Mouse (Mus musculus): ENCODE data around the gene Gm49486.
"Not testable (repeated sequence)": the region's sequence is repeated elsewhere in the genome, so short reads cannot be mapped to it uniquely, and the experiment has no call there.

Gene Gm49486

DNA sequence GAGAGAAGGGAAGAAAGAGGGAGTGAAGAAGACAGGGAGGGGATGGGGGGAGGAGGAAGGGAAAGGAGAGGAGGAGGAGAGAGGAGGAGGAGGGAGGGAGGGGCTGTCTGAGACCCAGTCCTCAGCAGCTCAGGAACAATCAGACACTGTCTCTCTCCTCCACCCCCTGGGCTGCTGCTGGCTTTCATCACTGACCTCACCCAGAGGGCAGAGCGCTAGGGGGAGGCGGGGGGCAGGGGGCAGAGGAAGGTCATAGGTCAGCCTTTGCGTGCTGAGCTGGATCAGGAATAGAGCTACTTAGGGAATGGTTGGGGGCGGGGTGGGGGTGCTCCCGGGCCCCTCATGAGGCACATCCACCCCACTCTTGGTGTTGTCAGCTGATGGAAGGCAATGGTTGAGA lies 5.5 kb upstream of the Gm49486 start:
- no peak for ATAC-seq (ENCODE audit: insufficient number of reproducible peaks, low FRiP score, low TSS enrichment)

DNA sequence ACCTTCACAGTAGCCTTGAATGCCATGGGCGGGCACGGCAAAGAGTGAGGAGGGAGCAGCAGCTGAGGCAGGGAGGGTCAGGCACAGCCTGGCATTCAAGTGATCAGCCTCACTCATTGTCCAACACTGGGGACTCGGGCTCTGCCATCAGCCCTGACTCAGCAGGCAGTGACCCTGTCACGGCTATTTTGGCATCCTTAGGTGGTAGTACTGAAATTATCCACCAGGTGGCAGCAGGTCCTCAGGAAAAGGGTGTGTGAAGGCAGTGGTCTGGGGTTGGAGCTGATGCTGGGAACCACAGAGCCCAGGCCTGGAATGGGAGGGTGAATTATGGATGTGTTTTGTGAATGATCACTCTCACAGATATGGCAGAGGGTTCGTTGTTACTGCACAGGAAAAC lies 4.5 kb upstream of the Gm49486 start:
- ATAC-seq (ENCODE audit: insufficient number of reproducible peaks, low FRiP score, low TSS enrichment) = peak; percentile 33

DNA sequence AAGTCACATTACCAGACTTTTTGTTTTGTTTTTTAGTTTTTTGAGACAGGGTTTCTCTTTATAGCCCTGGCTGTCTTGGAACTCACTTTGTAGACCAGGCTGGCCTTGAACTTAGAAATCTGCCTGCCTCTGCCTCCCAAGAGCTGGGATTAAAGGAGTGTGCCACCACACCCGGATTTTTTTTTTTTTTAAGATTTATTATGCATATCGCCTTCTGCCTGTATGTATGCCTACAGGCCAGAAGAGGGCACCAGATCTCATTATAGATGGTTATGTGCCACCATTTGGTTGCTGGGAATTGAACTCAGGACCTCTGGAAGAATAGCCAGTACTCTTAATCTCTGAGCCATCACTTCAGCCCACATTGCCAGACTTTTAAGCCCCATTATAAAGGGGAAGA lies 3.4 kb upstream of the Gm49486 start:
- ATAC-seq (ENCODE audit: insufficient number of reproducible peaks, low FRiP score, low TSS enrichment) = not testable (repeated sequence)

DNA sequence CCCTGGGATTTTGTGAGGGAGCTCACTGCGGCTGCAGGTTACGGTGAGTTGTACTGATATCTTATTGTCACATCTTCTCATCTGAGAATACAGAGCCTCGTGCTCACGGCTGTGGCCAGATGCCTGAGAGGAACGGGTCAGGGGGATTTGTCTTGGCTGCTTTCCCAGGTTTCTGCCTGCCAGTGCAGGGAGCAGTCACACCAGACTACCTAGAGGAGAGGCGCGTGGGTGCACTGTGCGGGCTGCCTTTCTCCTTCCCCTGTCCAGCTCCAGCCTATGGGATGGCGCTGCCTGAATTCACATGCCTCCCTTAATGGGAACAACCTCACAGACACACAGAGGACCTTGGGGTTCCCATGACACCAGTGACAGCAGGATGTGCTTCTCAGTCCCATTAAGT lies 6.1 kb downstream of the Gm49486 start:
- ATAC-seq (ENCODE audit: insufficient number of reproducible peaks, low FRiP score, low TSS enrichment) = no peak

DNA sequence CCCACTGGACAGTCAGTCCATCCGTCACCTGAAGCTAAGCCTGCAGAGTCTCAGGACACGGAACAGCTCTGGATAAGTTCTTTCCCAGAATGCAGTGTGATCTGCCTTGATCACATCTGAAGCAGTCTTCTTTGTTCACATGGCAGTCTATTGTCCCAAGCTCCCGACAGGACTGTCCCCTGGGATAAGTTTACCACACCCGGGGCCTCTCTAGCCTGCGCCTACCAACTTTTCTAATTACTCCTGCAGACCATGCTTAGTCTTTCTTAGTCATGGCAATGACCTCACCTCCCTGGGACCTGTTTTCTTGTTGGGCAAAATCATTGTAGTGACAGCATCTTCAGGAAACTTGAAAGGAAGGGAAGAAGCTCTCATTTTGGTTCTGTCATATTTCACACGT lies 8.8 kb downstream of the Gm49486 start:
- ATAC-seq (ENCODE audit: insufficient number of reproducible peaks, low FRiP score, low TSS enrichment) = no peak

DNA sequence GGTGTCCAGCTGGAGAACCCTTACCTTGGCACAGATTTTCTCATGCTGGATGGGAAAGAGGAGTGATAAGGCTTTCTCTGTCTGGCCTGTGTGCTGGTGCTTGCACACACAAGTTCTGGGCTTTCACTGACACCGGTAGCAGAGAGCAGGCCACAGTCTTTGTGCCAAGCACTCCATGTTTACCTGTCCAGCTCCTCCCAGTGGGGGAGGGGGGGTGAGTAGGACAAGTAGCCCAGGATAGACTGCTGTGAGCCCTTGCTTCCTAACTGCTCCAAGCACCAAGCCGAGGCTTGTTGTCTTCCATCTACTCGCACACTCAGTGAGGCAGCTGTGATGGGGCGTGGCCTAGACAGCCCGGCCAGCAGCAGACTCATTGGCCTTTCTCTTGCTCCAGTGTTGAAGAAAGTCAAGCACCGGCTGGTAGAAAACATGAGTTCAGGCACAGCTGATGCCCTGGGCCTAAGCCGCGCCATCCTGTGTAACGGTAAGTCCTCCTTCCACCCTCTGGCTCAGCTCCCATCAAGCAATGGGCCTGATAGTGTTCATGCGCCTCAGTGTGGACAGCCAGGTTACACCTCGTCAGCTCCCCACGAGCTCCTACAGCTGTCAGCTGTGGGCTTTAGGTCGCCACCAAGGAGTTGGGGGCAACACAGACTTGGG lies 13.5 kb downstream of the Gm49486 start:
- 0 out of 2 replicates have a peak, but pooled peaks have one; percentile 17 for ATAC-seq (ENCODE audit: insufficient number of reproducible peaks, low FRiP score, low TSS enrichment)

DNA sequence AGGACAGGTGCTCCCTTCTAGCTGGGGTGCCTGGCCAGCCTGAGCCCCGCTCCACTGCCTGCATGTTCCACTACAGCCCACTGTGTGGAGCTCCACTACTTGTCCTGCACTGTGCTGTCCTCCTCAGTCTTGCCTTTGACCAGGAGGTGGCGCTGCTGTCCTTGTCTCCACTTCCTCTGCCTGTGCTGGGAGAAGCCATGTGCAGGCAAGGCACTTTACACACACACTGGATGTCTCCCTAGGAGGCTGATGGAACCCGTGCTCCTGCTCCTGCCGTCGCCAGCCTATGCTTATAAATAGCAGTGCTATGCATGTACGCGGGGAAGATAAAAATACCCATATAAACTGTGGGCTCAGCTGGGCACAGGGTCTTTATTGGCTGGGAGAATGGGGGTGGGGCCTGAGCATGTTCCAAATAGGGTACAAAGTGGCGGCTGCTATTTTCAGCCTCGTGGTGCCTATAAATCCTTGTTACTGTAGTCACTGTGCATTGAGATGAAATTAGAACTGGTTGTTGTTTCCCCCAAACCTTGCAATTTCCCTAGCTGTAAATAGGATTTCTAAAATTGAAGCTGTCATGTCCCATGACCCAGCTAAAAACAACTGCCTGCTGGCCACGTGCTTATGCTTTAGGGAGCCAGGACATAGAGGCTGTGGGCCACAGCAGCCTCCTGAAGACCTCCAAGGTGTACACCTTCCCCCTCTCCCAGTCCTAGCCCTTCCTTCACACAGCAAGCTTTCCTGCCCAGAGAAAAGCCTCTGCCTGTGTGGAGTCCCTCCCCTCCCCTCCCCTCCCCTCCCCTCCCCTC lies 14.2 kb downstream of the Gm49486 start:
- ATAC-seq (ENCODE audit: insufficient number of reproducible peaks, low FRiP score, low TSS enrichment) = peak; percentile 90

DNA sequence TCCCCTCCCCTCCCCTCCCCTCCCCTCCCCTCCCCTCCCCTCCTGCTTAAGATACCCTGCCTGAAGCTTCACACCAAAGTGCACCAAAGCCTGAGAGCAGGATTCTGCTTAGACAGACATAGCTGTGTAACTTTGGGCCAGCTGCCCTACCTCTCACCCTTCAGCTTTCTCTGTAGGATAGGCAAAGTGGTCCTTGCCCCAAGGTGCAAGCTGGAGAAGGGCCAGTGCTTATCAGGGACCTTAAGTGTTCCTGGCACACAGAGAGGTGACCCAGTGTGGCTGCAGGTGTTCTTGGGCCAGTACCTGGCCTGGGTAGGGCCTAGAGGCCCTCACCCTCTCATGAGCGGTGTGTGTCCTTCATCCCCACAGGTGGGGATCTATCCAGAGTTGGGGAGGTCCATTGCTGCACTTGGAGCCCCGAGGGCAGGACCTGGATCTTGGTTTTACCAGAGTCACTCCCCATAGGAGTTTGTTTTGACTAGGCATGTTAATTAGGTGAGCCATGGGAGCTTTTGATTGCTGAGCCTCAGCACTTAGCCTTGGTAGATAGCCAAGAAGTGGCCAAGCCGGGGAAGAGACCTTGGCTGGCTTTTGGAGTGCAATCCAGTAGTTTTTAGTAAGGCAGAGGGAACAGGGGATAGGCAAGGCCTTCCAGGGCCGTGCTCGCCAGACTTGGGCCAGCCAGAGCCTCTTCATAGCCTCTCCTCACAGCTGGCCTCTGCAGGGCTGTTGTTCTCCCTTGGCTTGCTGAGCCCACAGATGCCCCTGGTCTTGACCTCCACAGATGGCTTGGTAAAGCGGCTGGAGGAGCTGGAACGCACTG lies 15.1 kb downstream of the Gm49486 start:
- no peak for ATAC-seq (ENCODE audit: insufficient number of reproducible peaks, low FRiP score, low TSS enrichment)

DNA sequence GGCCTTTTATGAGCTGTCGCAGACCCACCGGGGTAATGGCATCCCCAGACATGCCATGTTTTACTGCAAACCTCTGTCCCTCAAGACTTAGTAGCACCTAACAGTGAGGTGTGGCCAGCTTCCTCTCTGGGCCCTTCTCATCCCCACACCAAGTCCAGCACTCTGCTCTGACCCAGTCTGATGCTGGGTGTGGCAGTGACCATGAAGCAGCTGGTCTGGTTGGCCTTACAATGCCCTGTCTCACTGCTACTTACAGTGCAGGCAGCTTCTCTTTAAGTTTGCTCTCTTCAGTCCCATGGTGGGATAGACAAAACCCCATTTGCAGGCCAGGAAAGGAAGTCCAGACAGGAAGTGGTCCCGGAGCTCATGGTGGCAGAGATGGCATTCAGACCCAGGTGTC lies 16.1 kb downstream of the Gm49486 start:
- ATAC-seq (ENCODE audit: insufficient number of reproducible peaks, low FRiP score, low TSS enrichment) = no peak

DNA sequence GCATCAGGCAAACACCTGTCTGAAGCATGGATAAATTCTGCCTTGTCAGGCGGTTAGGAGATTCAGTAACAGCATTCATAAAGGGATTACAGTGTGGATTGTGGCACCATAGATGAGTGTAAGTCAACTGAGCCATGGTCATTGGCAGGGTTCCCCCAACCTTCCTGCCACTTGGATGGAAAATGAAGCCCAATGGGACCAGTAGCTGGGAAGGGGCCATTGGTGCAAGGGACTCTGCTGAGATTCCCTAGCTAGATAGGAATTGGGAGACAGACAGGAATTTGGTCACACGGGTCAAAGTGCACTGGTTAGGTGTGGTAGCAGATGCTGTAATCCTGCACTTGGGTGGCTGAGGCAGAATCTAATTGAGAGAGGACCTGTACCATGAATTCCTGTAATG lies 21.0 kb downstream of the Gm49486 start:
- ATAC-seq (ENCODE audit: insufficient number of reproducible peaks, low FRiP score, low TSS enrichment) = no peak

DNA sequence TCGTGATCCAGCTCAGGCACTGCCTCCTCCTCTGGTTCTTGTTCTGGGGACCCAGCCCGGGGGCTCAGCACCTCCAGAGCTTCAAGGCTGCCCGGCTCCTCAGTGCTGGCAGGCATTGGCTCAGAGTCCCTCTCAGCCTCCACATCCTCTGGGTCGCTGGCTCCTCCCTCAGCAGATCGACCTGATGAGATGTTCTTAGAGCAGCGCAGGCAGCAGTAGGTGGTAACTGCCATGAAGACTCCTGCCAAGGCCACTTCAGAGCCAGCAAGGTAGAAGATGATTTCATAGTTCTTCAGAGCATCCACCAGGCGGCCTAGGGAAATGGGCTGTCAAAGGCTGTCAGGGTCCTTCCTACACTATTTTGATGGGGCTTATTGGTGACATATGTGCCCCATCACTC lies 22.0 kb downstream of the Gm49486 start:
- ATAC-seq (ENCODE audit: insufficient number of reproducible peaks, low FRiP score, low TSS enrichment) = no peak

DNA sequence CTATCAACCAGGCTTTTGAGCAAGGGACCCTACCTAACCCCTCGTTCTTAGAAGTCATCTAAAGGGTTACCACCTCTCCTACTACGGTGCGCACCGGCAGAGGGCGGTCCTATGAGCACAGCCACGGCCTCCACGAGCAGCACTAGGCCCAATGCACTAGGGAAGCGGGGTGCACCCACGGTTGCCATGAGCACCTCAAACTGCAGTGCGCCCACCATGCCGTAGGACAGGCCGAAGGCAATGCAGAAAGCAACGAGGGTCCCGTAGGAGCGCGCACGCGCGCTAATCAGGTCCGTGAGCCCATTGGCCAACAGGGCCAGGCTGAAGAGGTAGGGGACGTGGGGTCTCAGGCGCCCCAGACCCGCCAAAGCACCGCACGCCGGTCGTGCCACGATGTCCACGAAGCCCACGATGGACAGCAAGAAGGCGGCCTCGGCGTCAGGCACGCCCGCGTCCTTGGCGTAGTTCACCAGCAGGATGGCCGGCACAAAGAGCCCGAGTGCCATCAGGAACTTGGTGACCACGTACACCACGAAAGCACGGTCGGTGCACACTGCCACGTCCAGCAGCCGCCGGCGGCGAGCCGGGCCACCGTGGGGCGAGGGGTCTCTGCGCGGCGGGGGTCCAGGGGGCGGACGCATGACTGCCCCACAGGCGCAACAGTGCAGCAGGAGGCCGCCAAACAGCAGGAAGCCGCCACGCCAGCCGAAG lies 22.7 kb downstream of the Gm49486 start:
- ATAC-seq (ENCODE audit: insufficient number of reproducible peaks, low FRiP score, low TSS enrichment) = 0 out of 2 replicates have a peak, but pooled peaks have one; percentile 47

DNA sequence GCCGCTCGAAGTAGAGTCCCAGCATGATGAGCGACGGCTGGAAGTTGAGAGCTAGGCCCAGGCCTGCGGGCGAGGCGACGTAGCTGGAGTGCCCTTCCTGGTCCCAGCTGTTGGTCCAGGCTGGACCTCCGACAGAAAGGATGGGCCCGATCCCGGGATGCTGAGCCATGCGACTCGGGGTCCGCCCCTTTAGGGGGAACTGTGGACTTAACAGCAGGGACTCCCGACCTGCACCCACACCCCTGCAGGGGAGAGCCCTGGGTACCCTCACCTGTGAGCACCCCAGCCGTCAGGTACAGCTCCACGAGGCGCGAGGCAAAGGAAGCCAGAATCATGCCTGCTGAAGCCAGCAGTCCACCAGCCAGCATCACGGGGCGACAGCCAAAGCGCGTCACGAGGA lies 23.4 kb downstream of the Gm49486 start:
- no peak for ATAC-seq (ENCODE audit: insufficient number of reproducible peaks, low FRiP score, low TSS enrichment)

DNA sequence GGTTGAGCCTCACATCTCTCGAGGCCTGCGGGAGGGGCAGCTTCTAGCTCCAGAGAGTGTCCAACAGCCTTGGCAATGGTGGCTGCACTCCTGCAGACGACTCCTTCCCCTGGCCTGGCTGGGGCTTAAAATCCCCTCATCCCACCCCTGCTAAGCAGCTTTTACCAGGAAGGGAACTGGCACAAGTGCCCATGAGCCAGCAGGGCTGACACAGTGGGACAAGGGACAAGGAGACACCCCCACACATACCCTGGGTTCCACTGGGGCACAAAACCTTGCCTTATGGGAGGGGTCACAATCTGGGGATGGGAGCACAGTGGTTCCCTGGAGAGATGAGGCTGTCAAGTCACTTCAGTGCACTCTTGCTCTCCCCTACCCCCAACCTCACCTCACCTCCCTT lies 25.5 kb downstream of the Gm49486 start, which contains the start of gene Slc16a8:
Gene Slc16a8 (minus strand): TSS at position 101 of the 400 bp plus-strand sequence.
- no peak for ATAC-seq (ENCODE audit: insufficient number of reproducible peaks, low FRiP score, low TSS enrichment)

DNA sequence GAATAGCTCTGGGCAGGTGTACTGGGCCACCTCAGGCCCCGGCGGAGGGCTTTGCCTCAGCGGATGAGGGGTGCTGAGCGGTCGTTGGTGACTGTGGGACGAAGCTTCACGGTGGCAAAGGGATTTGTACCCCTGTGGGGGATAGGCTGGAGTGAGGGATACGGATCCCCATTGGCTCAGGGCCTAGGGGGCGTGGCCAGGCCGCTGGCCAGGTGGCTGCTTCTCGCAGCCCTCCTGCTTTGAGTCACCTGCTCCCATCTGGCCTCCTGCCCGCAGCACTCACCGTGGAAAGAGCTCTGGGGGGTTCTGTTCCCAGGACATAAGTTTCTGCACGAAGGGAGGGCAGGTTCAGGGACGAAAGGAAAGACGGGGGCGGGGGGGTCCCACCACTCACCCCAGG lies 29.3 kb downstream of the Gm49486 start:
- no peak for ATAC-seq (ENCODE audit: insufficient number of reproducible peaks, low FRiP score, low TSS enrichment)

DNA sequence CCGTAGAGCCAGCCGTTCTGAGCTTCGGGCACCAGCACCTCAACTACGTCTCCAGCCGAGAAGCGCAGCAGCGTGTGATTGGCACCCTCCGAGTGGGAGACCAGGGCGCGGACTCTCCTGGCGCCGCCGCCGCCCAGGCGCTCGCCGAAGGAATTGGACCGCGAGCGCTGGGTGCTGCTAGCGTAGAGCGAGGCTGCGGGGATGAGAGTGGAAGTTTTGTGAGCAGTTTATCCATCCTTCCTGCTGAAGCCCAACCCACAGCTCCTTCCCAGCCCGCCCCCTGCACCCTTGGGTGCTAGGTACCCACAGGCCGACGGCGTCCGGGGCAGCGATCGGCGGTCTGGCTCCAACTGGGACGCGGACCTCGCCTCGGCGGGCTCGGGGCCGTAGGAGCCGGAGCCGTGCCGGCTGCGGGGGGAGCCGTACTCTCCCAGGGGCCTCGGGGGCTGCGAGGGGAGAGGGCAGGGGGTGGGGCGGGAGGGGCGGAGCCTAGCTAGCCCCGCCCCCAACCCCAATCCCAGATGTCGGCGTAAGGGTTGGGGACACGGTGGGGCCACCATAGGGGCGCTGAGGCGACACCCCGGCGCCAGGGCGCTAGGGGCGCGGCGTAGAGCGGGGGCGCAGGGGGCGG lies 32.0 kb downstream of the Gm49486 start:
- ATAC-seq (ENCODE audit: insufficient number of reproducible peaks, low FRiP score, low TSS enrichment) = no peak

DNA sequence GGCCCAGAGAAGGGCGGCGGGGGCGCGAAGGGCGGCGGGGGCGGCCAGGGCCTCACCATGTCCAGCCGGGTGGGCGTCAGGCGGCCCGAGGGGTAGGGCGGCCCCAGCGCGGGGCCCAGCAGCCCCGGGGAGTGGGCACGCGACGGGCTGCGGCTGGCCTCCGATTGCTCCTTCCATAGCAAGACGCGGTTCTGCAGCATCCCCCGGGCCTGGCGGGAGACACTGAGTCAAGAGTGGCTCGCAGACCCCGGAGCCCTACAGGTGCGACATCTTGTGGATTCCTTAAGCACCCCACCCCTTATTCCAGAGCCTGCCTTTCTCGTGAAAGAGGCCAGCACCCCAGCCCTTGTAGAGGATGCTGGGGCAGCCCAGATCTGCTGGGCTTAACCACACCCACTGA lies 32.6 kb downstream of the Gm49486 start:
- no peak for ATAC-seq (ENCODE audit: insufficient number of reproducible peaks, low FRiP score, low TSS enrichment)

DNA sequence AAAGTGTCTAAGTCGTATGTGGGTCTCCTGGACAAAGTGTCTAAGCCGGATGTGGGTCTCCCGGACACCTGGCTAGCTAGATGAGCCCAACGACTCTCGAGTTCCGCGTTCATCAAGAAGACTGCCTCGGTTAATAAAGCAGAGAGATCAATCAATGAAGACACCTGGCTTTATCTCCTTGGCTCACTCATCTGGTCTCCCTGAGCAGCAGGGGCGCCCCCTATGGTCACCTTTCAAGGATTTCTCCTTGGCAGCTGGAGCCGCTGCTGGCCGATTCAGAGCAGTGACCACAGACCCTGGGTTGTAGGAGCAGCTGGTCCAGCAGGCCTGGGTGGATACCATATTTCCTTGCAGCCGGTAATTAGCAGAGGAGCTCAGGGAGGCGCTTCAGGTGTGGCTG lies 33.2 kb downstream of the Gm49486 start:
- no peak for ATAC-seq (ENCODE audit: insufficient number of reproducible peaks, low FRiP score, low TSS enrichment)

DNA sequence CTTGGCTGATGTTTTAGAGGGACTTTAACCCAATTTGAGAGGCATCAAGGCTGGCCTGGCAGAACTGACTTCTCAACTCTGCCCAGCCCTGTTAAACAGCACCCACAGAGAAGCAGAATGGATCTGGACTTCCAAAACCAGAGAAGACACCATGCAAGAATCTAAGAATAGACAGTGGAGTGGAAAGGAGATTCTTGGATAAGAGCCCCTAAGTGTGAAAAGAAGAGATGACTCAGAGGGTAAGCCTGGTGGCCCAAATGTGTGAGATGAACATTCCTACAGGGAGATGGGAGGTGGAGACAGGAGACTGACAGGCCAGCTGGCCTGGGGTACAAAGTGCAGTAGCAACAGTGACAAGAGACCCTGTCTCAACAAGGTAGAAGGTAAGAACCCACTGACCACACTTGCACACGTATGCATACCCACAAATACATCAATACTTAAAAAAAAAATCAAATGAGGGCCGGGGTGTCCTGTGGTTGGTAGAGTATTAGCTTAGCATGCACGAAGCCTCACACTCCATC lies 33.7 kb downstream of the Gm49486 start:
- ATAC-seq (ENCODE audit: insufficient number of reproducible peaks, low FRiP score, low TSS enrichment) = no peak

DNA sequence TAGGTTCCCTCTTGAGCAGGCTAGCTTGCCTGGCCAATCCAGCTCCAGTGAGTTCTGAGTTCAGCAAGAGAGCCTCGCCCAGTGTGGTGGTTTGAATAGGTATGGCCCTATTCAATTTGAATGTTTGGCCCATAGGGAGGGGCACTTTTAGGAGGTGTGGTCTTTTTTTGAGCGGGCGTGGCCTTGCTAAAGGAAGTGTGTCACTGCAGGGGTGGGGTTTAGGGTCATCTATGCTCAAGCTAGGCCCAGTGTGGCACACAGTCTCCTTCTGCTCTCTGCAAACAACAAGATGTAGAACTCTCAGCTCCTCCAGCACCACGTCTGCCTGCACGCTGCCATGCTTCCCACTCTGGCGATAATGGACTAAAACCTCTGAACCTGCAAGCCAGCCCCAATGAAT lies 34.5 kb downstream of the Gm49486 start:
- no peak for ATAC-seq (ENCODE audit: insufficient number of reproducible peaks, low FRiP score, low TSS enrichment)
